Mouse (Mus musculus): Measurements from ENCODE around the gene Thrsp. TPM values are rescaled to one million over a fixed set of nuclear protein-coding genes. Genes with fewer than 3 reads are reported as not detected.

The Thrsp gene
- polyA plus RNA-seq, 1 experiment from 2014 or later, result 0.43 TPM

GRCm38 (mm10) chr7:97386106-97386805, 31.3 kb downstream of the Thrsp start:
- H3K4me1 ChIP-seq (replicated peaks), result no peaks in the 10 kb centered on the region
- peaks cover 100% of the 10 kb centered on the region for H3K36me3 ChIP-seq
- H3K4me3 ChIP-seq, result no peak overlapping the region
- no peak overlapping the region for H3K27ac ChIP-seq
- 93% methylated on average over 7 of the region's 7 CpGs for WGBS
- no peak for DNase-seq (ENCODE audit: low spot score)
- no peaks in the 10 kb centered on the region for H3K27me3 ChIP-seq (ENCODE audit: insufficient read depth, poor library complexity, severe bottlenecking)
- H3K9me3 ChIP-seq, result no peaks in the 10 kb centered on the region

GRCm38 (mm10) chr7:97383496-97384132, 33.9 kb downstream of the Thrsp start:
- peaks cover 99% of the 10 kb centered on the region for H3K36me3 ChIP-seq
- 90% methylated on average over 10 of the region's 10 CpGs for WGBS

GRCm38 (mm10) chr7:97382661-97383060, 34.9 kb downstream of the Thrsp start:
- H3K9me3 ChIP-seq, result no peaks in the 10 kb centered on the region
- no peaks in the 10 kb centered on the region for H3K4me1 ChIP-seq (replicated peaks)
- DNase-seq (ENCODE audit: low spot score), result no peak
- H3K36me3 ChIP-seq, result peaks cover 99% of the 10 kb centered on the region
- WGBS, result 95% methylated on average over 8 of the region's 8 CpGs
- no peak overlapping the region for H3K4me3 ChIP-seq
- H3K27ac ChIP-seq, result no peak overlapping the region
- H3K27me3 ChIP-seq (ENCODE audit: insufficient read depth, poor library complexity, severe bottlenecking), result no peaks in the 10 kb centered on the region

More at GRCm38 (mm10) chr7:97383496-97384132, 33.9 kb downstream of the Thrsp start:
- H3K9me3 ChIP-seq, result no peaks in the 10 kb centered on the region
- no peak for DNase-seq (ENCODE audit: low spot score)
- no peak overlapping the region for H3K27ac ChIP-seq
- H3K27me3 ChIP-seq (ENCODE audit: insufficient read depth, poor library complexity, severe bottlenecking), result no peaks in the 10 kb centered on the region
- H3K4me1 ChIP-seq (replicated peaks), result no peaks in the 10 kb centered on the region
- no peak overlapping the region for H3K4me3 ChIP-seq

DNA sequence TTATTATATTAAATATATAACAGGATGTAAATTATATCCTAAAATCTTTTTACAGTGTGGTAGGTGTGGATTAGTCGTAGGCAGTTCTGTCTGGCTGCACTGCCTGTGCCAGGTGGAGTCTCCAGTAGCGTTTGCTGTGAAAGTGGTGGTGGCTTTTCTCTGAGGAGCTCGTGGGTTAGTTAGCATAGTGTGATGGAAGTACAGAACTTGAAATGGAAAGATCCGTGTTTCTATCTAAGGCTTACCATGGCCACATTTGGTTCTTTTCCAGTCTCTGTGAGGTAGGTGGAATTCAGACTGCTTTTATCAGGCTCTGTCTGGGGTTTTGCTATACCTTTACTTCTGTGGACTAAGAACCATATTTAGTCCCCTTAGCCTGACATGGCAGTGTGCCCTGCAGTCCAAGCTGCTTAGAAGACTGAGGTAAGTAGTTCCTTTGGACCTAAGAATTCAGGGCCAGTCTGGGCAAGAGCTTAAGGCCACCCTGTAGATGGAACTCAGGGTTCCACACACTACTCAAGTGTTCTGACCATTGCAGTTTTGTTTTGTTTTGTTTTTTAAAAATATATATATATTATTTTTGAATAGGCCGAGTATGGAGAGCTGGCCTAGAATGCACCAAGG, 36.9 kb downstream of the Thrsp start:
- Histone ChIP-seq H3K4me3 (no peak overlapping the region), H3K27ac (no peak overlapping the region), H3K4me1 (replicated peaks) (no peaks in the 10 kb centered on the region), H3K36me3 (peaks cover 98% of the 10 kb centered on the region), H3K27me3 (ENCODE audit: insufficient read depth, poor library complexity, severe bottlenecking) (no peaks in the 10 kb centered on the region), H3K9me3 (no peaks in the 10 kb centered on the region)
- no peak for DNase-seq (ENCODE audit: low spot score)
- 93% methylated on average over 5 of the region's 5 CpGs for WGBS

DNA sequence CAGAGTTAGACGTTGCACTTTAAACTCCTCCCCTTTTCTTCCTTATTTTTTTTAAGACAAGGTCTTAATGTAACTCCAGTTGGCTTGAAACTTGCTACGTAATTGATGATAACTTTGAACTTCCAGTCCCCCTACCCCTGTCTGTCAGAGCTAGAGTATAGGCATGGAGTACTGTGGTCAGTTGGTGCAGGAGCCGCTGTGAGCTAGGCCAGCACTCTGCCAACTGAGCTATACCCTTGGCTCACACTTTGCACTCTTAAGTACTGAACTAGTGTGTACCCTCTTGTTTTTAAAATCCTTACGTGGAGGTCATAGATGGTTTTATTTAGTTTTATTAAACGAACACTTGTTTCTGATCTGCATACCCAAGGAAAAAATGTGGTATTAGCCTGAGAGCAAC, 38.2 kb downstream of the Thrsp start:
- WGBS, result 94% methylated on average over 5 of the region's 5 CpGs
- H3K27me3 ChIP-seq (ENCODE audit: insufficient read depth, poor library complexity, severe bottlenecking), result no peaks in the 10 kb centered on the region
- no peak overlapping the region for H3K27ac ChIP-seq
- no peaks in the 10 kb centered on the region for H3K4me1 ChIP-seq (replicated peaks)
- no peak for DNase-seq (ENCODE audit: low spot score)
- H3K9me3 ChIP-seq, result no peaks in the 10 kb centered on the region
- peaks cover 98% of the 10 kb centered on the region for H3K36me3 ChIP-seq
- H3K4me3 ChIP-seq, result no peak overlapping the region

DNA sequence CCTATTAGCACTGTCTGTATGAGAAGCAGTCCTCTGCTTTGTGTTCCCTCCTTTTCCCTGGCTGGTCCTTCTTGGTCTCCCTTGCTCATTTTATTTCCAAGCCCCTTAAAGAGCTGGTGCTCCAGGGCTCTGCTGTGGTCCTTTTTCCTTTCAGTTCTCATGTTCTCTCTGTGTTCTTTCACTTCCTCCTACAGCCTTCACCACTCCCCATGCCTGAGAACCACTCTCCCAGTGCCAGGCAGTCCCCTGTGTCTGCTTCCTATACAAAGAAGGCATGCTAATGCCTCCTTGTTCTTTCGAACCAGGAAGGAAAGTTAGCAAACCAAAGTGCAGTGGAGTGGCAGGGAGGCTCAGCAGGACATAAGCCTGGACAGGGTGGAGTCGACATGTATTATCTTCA, 41.6 kb downstream of the Thrsp start:
- WGBS, result 86% methylated on average over 2 of the region's 2 CpGs
- H3K36me3 ChIP-seq, result peaks cover 75% of the 10 kb centered on the region
- H3K27me3 ChIP-seq (ENCODE audit: insufficient read depth, poor library complexity, severe bottlenecking), result no peaks in the 10 kb centered on the region
- no peak overlapping the region for H3K4me3 ChIP-seq
- no peak for DNase-seq (ENCODE audit: low spot score)
- H3K27ac ChIP-seq, result no peak overlapping the region
- no peaks in the 10 kb centered on the region for H3K9me3 ChIP-seq
- H3K4me1 ChIP-seq (replicated peaks), result peaks cover 12% of the 10 kb centered on the region

DNA sequence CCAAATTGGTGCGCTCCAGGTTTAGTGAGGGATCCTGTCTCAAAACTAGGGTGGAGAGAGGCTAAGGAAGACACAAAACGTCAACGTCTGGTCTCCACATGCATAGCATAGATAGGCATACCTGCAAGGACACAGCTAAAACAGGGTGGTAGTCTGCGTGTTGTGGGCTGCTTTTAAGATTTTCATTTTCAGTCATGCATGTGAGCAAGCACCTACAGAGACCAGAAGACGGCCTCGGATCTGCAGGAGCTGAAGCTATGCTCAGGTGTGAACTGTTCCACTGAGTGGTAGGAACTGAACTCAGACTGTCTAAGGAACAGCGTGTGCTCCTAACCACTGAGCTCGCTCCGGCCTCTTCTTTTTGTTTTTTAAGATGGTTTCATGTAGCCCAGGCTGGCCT, 42.4 kb downstream of the Thrsp start:
- 95% methylated on average over 9 of the region's 9 CpGs for WGBS
- Histone ChIP-seq H3K36me3 (peaks cover 68% of the 10 kb centered on the region), H3K4me3 (no peak overlapping the region), H3K4me1 (replicated peaks) (peaks cover 20% of the 10 kb centered on the region), H3K27me3 (ENCODE audit: insufficient read depth, poor library complexity, severe bottlenecking) (no peaks in the 10 kb centered on the region), H3K9me3 (no peaks in the 10 kb centered on the region), H3K27ac (no peak overlapping the region)
- no peak for DNase-seq (ENCODE audit: low spot score)

- no peaks in the 10 kb centered on the region for H3K9me3 ChIP-seq
- H3K36me3 ChIP-seq, result no peaks in the 10 kb centered on the region
- 81% methylated on average over 1 of the region's 1 CpGs for WGBS
- H3K4me3 ChIP-seq, result no peak overlapping the region
- no peaks in the 10 kb centered on the region for H3K27me3 ChIP-seq (ENCODE audit: insufficient read depth, poor library complexity, severe bottlenecking)
- no peak overlapping the region for H3K27ac ChIP-seq
- peaks cover 8% of the 10 kb centered on the region for H3K4me1 ChIP-seq (replicated peaks)
- no peak for DNase-seq (ENCODE audit: low spot score)
These were observed 51.6 kb downstream of the Thrsp start for GRCm38 (mm10) chr7:97365887-97366286.

Other genes starting within 250 kb of the Thrsp start
- 2.3 and 2.7 TPM in 2 replicates for gene Usp35, start 85.7 kb downstream of the Thrsp start, polyA plus RNA-seq (2016; fragmentation: Nextera tagmentation; extraction: Ambion mirVana)
- gene Kctd21, start 85.4 kb downstream of the Thrsp start, polyA plus RNA-seq (2016; fragmentation: Nextera tagmentation; extraction: Ambion mirVana), result 4.5 and 4.8 TPM in 2 replicates
- gene Alg8, start 46.1 kb downstream of the Thrsp start, polyA plus RNA-seq (2016; fragmentation: Nextera tagmentation; extraction: Ambion mirVana), result 42.1 and 52.9 TPM in 2 replicates
- gene Ndufc2, start 17.7 kb downstream of the Thrsp start, polyA plus RNA-seq (2016; fragmentation: Nextera tagmentation; extraction: Ambion mirVana), result 322 and 341 TPM in 2 replicates
- 0.20 and 0.37 TPM in 2 replicates for gene Kctd14, start 33.6 kb upstream of the Thrsp start, polyA plus RNA-seq (2016; fragmentation: Nextera tagmentation; extraction: Ambion mirVana)
- 61.0 and 63.7 TPM in 2 replicates for gene Ints4, start 63.2 kb upstream of the Thrsp start, polyA plus RNA-seq (2016; fragmentation: Nextera tagmentation; extraction: Ambion mirVana)
- gene Aamdc, start 161.8 kb upstream of the Thrsp start, polyA plus RNA-seq (2016; fragmentation: Nextera tagmentation; extraction: Ambion mirVana), result 35.9 and 41.7 TPM in 2 replicates
- gene Rsf1, start 162.2 kb upstream of the Thrsp start, polyA plus RNA-seq (2016; fragmentation: Nextera tagmentation; extraction: Ambion mirVana), result 18.7 and 21.1 TPM in 2 replicates